Mouse (Mus musculus): ENCODE measurements around the gene Dusp27. TPM values are rescaled to one million over a fixed set of nuclear protein-coding genes. Genes with fewer than 3 reads are reported as not detected.
"Not testable (repeated sequence)": the region's sequence is repeated elsewhere in the genome, so short reads cannot be mapped to it uniquely, and the experiment has no call there.

Dusp27 gene
- total RNA-seq, 2 experiments from 2014 or later: 0.39 to 0.57 TPM

- DNase-seq (ENCODE audit: low spot score in 2 of 2): no peak
Measured at GRCm38 (mm10) chr1:166146626-166147025, 18.9 kb upstream of the Dusp27 start.

GRCm38 (mm10) chr1:166142369-166142768 is 14.6 kb upstream of the Dusp27 start:
- no peak for DNase-seq (ENCODE audit: low spot score in 2 of 2)

DNA sequence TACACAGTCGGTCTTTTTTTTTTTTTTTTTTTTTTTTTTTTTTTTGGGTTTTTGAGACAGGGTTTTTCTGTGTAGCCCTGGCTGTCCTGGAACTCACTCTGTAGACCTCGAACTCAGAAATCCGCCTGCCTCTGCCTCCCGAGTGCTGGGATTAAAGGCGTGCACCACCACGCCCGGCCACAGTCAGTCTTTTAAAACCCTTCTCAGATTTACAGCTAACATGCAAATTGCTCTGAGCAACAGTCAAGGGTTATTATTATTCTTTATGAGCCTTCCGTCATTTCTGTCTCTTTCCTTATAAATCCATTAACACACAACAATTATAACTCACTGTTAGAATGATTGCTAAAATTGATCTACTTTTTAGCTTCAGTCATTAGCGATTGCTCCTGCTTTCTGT is 14.1 kb upstream of the Dusp27 start:
- not testable (repeated sequence) for DNase-seq (ENCODE audit: low spot score in 2 of 2)

- no peak for DNase-seq (ENCODE audit: low spot score in 2 of 2)
Measured at GRCm38 (mm10) chr1:166139620-166140184, 12.0 kb upstream of the Dusp27 start.

- DNase-seq (ENCODE audit: low spot score in 2 of 2): no peak
Measured at GRCm38 (mm10) chr1:166139113-166139512, 11.4 kb upstream of the Dusp27 start.

GRCm38 (mm10) chr1:166138136-166138535 is 10.4 kb upstream of the Dusp27 start:
- DNase-seq (ENCODE audit: low spot score in 2 of 2): no peak

GRCm38 (mm10) chr1:166137244-166137938 is 9.7 kb upstream of the Dusp27 start:
- DNase-seq (ENCODE audit: low spot score in 2 of 2): no peak

- DNase-seq (ENCODE audit: low spot score in 2 of 2): no peak
Measured at GRCm38 (mm10) chr1:166135091-166135740, 7.5 kb upstream of the Dusp27 start.

DNA sequence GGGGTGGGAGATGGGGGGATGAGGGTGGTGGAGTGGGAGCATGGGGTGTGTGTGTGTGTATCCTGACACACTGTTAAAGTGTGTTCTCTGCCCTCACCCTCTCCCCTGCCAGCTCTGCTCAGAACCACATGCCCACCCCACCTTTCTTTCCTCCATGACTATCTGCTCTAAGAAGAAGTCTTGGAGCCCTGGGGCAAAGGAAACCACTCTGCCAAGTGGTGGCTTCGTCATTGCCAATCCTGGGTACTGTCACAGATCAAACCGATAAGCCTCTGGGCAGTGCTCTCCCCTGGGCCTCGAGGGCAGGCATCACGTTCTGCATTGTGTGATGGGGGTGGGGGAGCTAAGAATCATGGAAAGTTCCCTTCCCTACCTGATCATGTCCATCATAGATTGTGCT is 4.6 kb upstream of the Dusp27 start:
- no peak for DNase-seq (ENCODE audit: low spot score in 2 of 2)

- no peak for DNase-seq (ENCODE audit: low spot score in 2 of 2)
Measured at GRCm38 (mm10) chr1:166130224-166130860, 2.6 kb upstream of the Dusp27 start, which contains the start of gene Gpa33. Gpa33 (plus strand) TSS chr1:166130238.

GRCm38 (mm10) chr1:166128551-166128950 is 829 bp upstream of the Dusp27 start:
- DNase-seq (ENCODE audit: low spot score in 2 of 2): no peak

GRCm38 (mm10) chr1:166126795-166127194 is 927 bp downstream of the Dusp27 start:
- DNase-seq (ENCODE audit: low spot score in 2 of 2): no peak

GRCm38 (mm10) chr1:166126290-166126689 is 1.4 kb downstream of the Dusp27 start:
- no peak for DNase-seq (ENCODE audit: low spot score in 2 of 2)

DNA sequence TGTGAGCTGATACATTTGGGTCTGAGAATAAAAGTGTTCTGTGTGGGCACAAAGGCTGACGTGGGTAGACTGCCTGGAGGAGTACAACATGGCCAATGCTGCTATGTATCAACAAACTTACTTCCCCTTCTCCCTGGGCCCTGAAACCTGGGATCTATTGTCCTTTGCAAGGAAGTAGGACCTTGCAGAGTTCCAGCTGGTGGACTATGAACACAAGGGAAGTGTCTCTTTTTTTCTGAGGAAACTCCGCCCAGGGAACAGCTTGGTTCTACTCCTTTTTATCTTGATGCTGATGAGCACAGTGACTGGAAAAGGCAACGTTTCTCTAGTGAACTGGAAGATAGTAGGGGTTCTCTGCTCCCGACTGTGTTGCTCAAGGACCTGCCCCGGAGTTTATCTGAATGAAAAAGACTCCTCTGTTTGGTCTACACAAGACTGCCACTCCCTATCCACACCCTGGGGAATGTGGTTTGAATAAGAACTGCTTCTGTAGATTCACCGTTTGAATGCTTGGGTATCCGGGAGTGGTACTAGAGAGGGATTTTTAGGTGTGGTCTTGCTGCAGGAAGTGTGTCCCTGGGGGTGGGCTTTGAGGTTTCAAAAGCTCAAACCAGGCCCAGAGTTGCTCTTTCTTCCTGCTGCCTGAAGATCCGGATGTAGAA is 2.7 kb downstream of the Dusp27 start:
- DNase-seq (ENCODE audit: low spot score in 2 of 2): no peak

- no peak for DNase-seq (ENCODE audit: low spot score in 2 of 2)
Measured at GRCm38 (mm10) chr1:166123751-166124150, 4.0 kb downstream of the Dusp27 start.

- no peak for DNase-seq (ENCODE audit: low spot score in 2 of 2)
Measured at GRCm38 (mm10) chr1:166123045-166123444, 4.7 kb downstream of the Dusp27 start.

- DNase-seq (ENCODE audit: low spot score in 2 of 2): no peak
Measured at GRCm38 (mm10) chr1:166122114-166122513, 5.6 kb downstream of the Dusp27 start.

GRCm38 (mm10) chr1:166117866-166118639 is 9.7 kb downstream of the Dusp27 start:
- no peak for DNase-seq (ENCODE audit: low spot score in 2 of 2)

- no peak for DNase-seq (ENCODE audit: low spot score in 2 of 2)
Measured at GRCm38 (mm10) chr1:166115719-166116118, 12.0 kb downstream of the Dusp27 start.

- DNase-seq (ENCODE audit: low spot score in 2 of 2): no peak
Measured at GRCm38 (mm10) chr1:166114986-166115385, 12.7 kb downstream of the Dusp27 start.

DNA sequence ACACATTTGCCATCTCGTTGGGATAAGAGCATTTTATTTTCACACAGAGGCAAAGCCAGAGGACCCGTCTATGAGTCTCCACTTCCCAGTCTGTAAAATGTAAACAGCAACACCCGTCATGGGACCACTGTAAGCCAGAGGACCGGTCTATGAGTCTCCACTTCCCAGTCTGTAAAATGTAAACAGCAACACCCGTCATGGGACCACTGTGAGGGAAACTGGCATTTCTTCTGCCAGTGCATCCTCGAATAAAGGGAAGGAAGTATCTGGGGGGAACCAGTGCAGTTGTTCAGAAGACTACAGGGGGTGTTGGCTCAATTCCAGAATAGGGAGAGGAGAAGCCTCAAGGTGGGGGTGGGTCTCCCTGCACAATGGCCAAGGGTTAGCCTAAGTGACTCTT is 22.3 kb downstream of the Dusp27 start:
- peak in 1 of 2 experiments; percentile 15 for DNase-seq (ENCODE audit: low spot score in 2 of 2)

Measured in layer of hippocampus, postnatal 14 days (tissue).